Mouse (Mus musculus): ENCODE results near the gene Stim2. TPM values are rescaled to one million over a fixed set of nuclear protein-coding genes. Genes with fewer than 3 reads are reported as not detected.

The Stim2 gene
- polyA plus RNA-seq, 1 experiment from 2014 or later, result 36.4 TPM

- H3K9me3 ChIP-seq (ENCODE audit: control insufficient read depth, low read length), result no peaks in the 10 kb centered on the region
- ATAC-seq (ENCODE audit: low FRiP score) (no peak), DNase-seq (ENCODE audit: low spot score) (no peak)
- WGBS, result 87% methylated on average over 1 of the region's 1 CpGs
- no peak overlapping the region for H3K27ac ChIP-seq
- no peaks in the 10 kb centered on the region for H3K4me1 ChIP-seq (replicated peaks; ENCODE audit: control insufficient read depth, insufficient read depth, low read length)
- H3K27me3 ChIP-seq (ENCODE audit: control insufficient read depth, insufficient read depth, low read length), result no peaks in the 10 kb centered on the region
- H3K4me3 ChIP-seq (replicated peaks; ENCODE audit: low read length), result no peak overlapping the region
- no peaks in the 10 kb centered on the region for H3K36me3 ChIP-seq (replicated peaks; ENCODE audit: control insufficient read depth, insufficient read depth)
- no peak overlapping the region for H3K4me2 ChIP-seq (replicated peaks)
- no peak overlapping the region for H3K9ac ChIP-seq
Observed at GRCm38 (mm10) chr5:53987496-53987895, 10.8 kb upstream of the Stim2 start.

DNA sequence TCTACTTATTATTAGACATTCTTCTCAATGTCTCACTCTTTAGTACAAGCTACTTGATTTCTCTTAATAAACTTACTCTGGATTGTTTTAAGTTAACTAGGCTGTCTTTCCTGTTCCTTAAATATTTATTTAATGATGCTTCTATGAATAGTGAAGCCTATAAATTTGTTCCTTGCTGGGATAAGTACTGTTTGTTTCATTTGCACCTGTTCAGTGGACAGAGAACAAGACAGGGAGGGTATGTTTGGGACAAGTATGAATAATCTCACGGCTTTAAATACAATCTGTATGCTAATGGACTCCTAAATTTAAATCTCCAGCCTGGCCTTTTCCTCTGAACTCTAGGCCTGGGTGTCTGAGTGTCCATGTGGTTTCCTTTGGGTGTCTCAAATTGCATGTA is 10.2 kb upstream of the Stim2 start:
- Histone ChIP-seq H3K4me2 (replicated peaks) (no peak overlapping the region), H3K27me3 (ENCODE audit: control insufficient read depth, insufficient read depth, low read length) (no peaks in the 10 kb centered on the region), H3K4me3 (replicated peaks; ENCODE audit: low read length) (no peak overlapping the region), H3K36me3 (replicated peaks; ENCODE audit: control insufficient read depth, insufficient read depth) (no peaks in the 10 kb centered on the region), H3K27ac (no peak overlapping the region), H3K9me3 (ENCODE audit: control insufficient read depth, low read length) (no peaks in the 10 kb centered on the region), H3K9ac (no peak overlapping the region), H3K4me1 (replicated peaks; ENCODE audit: control insufficient read depth, insufficient read depth, low read length) (no peaks in the 10 kb centered on the region)
- DNase-seq (ENCODE audit: low spot score) (no peak), ATAC-seq (ENCODE audit: low FRiP score) (no peak)
- 68% methylated on average over 1 of the region's 1 CpGs for WGBS

- Histone ChIP-seq H3K9me3 (ENCODE audit: control insufficient read depth, low read length) (no peaks in the 10 kb centered on the region), H3K36me3 (replicated peaks; ENCODE audit: control insufficient read depth, insufficient read depth) (no peaks in the 10 kb centered on the region), H3K27me3 (ENCODE audit: control insufficient read depth, insufficient read depth, low read length) (no peaks in the 10 kb centered on the region), H3K4me3 (replicated peaks; ENCODE audit: low read length) (no peak overlapping the region), H3K4me1 (replicated peaks; ENCODE audit: control insufficient read depth, insufficient read depth, low read length) (peaks cover 5% of the 10 kb centered on the region; the same call in 1 of the 2 replicates), H3K4me2 (replicated peaks) (no peak overlapping the region), H3K27ac (no peak overlapping the region), H3K9ac (no peak overlapping the region)
- ATAC-seq (ENCODE audit: low FRiP score) (no peak; the same call in 1 of the 2 replicates), DNase-seq (ENCODE audit: low spot score) (no peak)
- WGBS, result 49% methylated on average over 7 of the region's 7 CpGs
Observed at GRCm38 (mm10) chr5:53992616-53993015, 5.7 kb upstream of the Stim2 start.

DNA sequence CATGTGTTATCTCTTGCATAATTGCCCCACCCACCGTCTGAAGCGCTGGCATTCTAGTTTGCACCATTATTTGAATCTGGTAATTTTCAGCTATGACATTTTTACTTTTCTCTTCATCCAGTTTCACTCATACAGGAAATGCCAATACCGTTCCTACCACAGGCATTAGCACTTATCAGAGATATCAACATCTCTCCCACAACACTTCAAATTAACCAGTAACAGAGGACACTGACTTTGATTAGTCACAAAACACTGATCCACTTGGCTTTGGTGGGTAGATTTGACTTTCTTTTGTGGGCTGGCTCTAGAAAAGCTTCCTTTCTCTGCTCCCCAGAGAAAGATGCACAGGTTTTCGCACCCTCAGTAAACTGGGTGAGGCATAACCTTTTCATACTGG is 3.7 kb upstream of the Stim2 start:
- peak overlapping the region; percentile 54; the same call in 1 of the 2 replicates for H3K4me2 ChIP-seq (replicated peaks)
- no peaks in the 10 kb centered on the region for H3K36me3 ChIP-seq (replicated peaks; ENCODE audit: control insufficient read depth, insufficient read depth)
- H3K4me1 ChIP-seq (replicated peaks; ENCODE audit: control insufficient read depth, insufficient read depth, low read length), result peaks cover 5% of the 10 kb centered on the region; the same call in 1 of the 2 replicates
- no peaks in the 10 kb centered on the region for H3K9me3 ChIP-seq (ENCODE audit: control insufficient read depth, low read length)
- no peak overlapping the region for H3K9ac ChIP-seq
- ATAC-seq (ENCODE audit: low FRiP score) (no peak), DNase-seq (ENCODE audit: low spot score) (no peak)
- 80% methylated on average over 4 of the region's 4 CpGs for WGBS
- H3K4me3 ChIP-seq (replicated peaks; ENCODE audit: low read length), result no peak overlapping the region
- H3K27ac ChIP-seq, result no peak overlapping the region
- H3K27me3 ChIP-seq (ENCODE audit: control insufficient read depth, insufficient read depth, low read length), result no peaks in the 10 kb centered on the region

- peak; percentile 72 for DNase-seq (ENCODE audit: low spot score)
- H3K9ac ChIP-seq, result peak overlapping the region; percentile 55
- peak overlapping the region; percentile 40 for H3K4me3 ChIP-seq (replicated peaks; ENCODE audit: low read length)
- H3K9me3 ChIP-seq (ENCODE audit: control insufficient read depth, low read length), result no peaks in the 10 kb centered on the region
- H3K36me3 ChIP-seq (replicated peaks; ENCODE audit: control insufficient read depth, insufficient read depth), result no peaks in the 10 kb centered on the region
- peak; percentile 49 for ATAC-seq (ENCODE audit: low FRiP score)
- H3K4me1 ChIP-seq (replicated peaks; ENCODE audit: control insufficient read depth, insufficient read depth, low read length), result peaks cover 13% of the 10 kb centered on the region
- WGBS, result under 1% methylated on average over 34 of the region's 34 CpGs
- no peaks in the 10 kb centered on the region for H3K27me3 ChIP-seq (ENCODE audit: control insufficient read depth, insufficient read depth, low read length)
- no peak overlapping the region for H3K27ac ChIP-seq
- H3K4me2 ChIP-seq (replicated peaks), result peak overlapping the region; percentile 54
Observed at GRCm38 (mm10) chr5:53995316-53995715, 3.0 kb upstream of the Stim2 start.

GRCm38 (mm10) chr5:53996822-53997221 is 1.5 kb upstream of the Stim2 start:
- no peak for DNase-seq (ENCODE audit: low spot score)

DNA sequence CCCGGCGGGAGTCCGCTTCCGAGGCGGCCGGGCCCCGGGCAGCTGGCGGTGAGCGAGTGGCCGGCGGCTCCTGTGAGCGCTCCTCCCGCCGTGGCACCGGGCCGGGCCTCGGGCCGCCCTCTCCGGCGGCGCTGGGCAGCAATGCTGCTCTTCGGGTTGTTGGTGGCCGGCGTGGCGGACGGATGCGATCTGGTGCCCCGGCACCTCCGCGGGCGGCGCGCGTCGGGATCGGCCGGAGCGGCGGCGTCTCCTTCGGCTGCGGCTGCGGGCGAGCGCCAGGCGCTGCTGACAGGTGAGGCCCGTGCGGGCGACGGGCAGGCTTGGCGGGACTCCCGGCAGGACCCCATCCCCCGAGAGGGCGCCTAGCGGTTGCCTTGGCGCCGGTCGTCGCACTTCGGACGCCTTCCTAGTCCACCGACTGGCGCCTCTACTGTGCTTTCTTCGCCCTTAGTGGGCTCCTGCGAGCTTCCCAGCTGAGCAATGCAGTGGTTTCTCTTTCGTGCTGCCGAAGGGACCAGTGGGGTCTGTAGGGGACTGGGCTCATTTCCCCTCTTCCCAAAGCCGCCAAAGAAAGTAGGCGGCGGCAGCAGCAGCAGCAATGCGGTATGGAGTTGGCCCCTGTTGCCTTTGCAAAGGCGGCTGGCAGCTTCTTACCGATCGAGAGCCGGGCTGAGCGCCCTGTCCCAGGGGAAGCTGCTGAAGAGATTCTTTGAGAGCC is 603 bp downstream of the Stim2 start:
- Histone ChIP-seq H3K4me1 (replicated peaks; ENCODE audit: control insufficient read depth, insufficient read depth, low read length) (peaks cover 25% of the 10 kb centered on the region), H3K4me2 (replicated peaks) (peak overlapping the region; percentile 71), H3K9ac (peak overlapping the region; percentile 87), H3K36me3 (replicated peaks; ENCODE audit: control insufficient read depth, insufficient read depth) (no peaks in the 10 kb centered on the region), H3K27me3 (ENCODE audit: control insufficient read depth, insufficient read depth, low read length) (no peaks in the 10 kb centered on the region), H3K9me3 (ENCODE audit: control insufficient read depth, low read length) (no peaks in the 10 kb centered on the region), H3K27ac (peak overlapping the region; percentile 91), H3K4me3 (replicated peaks; ENCODE audit: low read length) (peak overlapping the region; percentile 82)
- WGBS, result under 1% methylated on average over 75 of the region's 76 CpGs
- DNase-seq (ENCODE audit: low spot score) (peak; percentile 57), ATAC-seq (ENCODE audit: low FRiP score) (peak; percentile 62)

More at GRCm38 (mm10) chr5:53996822-53997221, 1.5 kb upstream of the Stim2 start:
- Histone ChIP-seq H3K4me2 (replicated peaks) (no peak overlapping the region), H3K36me3 (replicated peaks; ENCODE audit: control insufficient read depth, insufficient read depth) (no peaks in the 10 kb centered on the region), H3K9me3 (ENCODE audit: control insufficient read depth, low read length) (no peaks in the 10 kb centered on the region), H3K27ac (no peak overlapping the region), H3K4me1 (replicated peaks; ENCODE audit: control insufficient read depth, insufficient read depth, low read length) (peaks cover 21% of the 10 kb centered on the region), H3K9ac (no peak overlapping the region), H3K4me3 (replicated peaks; ENCODE audit: low read length) (no peak overlapping the region), H3K27me3 (ENCODE audit: control insufficient read depth, insufficient read depth, low read length) (no peaks in the 10 kb centered on the region)
- 92% methylated on average over 6 of the region's 6 CpGs for WGBS
- ATAC-seq (ENCODE audit: low FRiP score), result no peak

DNA sequence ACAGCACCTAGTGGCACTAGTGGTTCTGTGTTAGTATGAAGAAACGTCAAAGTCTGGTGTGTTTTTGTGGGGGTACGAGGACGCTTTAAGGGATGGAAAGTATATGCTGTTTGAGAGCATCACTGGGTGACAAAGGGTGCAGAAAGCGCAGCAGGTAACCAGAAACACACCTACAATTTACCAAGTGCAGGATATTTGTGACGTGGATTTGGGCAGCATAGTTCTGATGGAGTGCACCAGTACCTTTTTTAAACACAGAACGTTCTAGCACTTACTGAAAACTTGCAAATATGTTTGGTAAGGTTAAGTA is 1.1 kb downstream of the Stim2 start:
- 2% methylated on average over 6 of the region's 6 CpGs for WGBS
- peak overlapping the region; percentile 82 for H3K4me3 ChIP-seq (replicated peaks; ENCODE audit: low read length)
- no peak for ATAC-seq (ENCODE audit: low FRiP score)

DNA sequence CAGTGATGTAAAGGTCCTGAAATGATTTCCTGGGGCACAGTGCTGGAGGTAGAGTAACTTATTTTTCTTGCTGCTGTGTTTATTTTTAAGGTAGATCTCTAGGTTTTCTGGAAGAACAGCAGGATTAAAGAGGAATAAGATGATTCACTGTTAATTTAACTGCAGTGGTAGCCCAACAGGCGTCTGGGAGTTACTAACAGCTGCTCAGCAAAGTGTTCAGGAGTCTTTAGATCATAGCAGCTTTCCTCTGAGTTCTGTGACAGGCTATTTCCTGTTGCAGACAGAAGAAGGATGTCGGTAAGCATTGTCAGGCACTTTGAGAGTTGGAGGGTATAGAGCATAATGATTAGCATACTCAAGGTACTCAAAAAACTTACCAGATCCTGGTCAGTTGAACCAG is 1.5 kb downstream of the Stim2 start:
- DNase-seq (ENCODE audit: low spot score) (no peak), ATAC-seq (ENCODE audit: low FRiP score) (no peak)
- Histone ChIP-seq H3K36me3 (replicated peaks; ENCODE audit: control insufficient read depth, insufficient read depth) (no peaks in the 10 kb centered on the region), H3K9me3 (ENCODE audit: control insufficient read depth, low read length) (no peaks in the 10 kb centered on the region), H3K4me2 (replicated peaks) (peak overlapping the region; percentile 71), H3K9ac (peak overlapping the region; percentile 87), H3K27ac (peak overlapping the region; percentile 91; the same call in 1 of the 2 replicates), H3K4me3 (replicated peaks; ENCODE audit: low read length) (peak overlapping the region; percentile 82), H3K4me1 (replicated peaks; ENCODE audit: control insufficient read depth, insufficient read depth, low read length) (peaks cover 25% of the 10 kb centered on the region), H3K27me3 (ENCODE audit: control insufficient read depth, insufficient read depth, low read length) (no peaks in the 10 kb centered on the region)
- 4% methylated on average over 2 of the region's 2 CpGs for WGBS

More for the DNA sequence above, 1.1 kb downstream of the Stim2 start:
- Histone ChIP-seq H3K36me3 (replicated peaks; ENCODE audit: control insufficient read depth, insufficient read depth) (no peaks in the 10 kb centered on the region), H3K9ac (peak overlapping the region; percentile 87), H3K27me3 (ENCODE audit: control insufficient read depth, insufficient read depth, low read length) (no peaks in the 10 kb centered on the region), H3K4me1 (replicated peaks; ENCODE audit: control insufficient read depth, insufficient read depth, low read length) (peaks cover 25% of the 10 kb centered on the region), H3K9me3 (ENCODE audit: control insufficient read depth, low read length) (no peaks in the 10 kb centered on the region), H3K27ac (peak overlapping the region; percentile 91), H3K4me2 (replicated peaks) (peak overlapping the region; percentile 71)
- no peak for DNase-seq (ENCODE audit: low spot score)

All from hindbrain, embryonic 14.5 days (tissue).